Mouse (Mus musculus) limb, embryonic 12.5 days (tissue): ENCODE measurements around the gene Usp31. TPM values are rescaled to one million over a fixed set of nuclear protein-coding genes. Genes with fewer than 3 reads are reported as not detected.

Experiments
- ATAC-seq: fragments of 200-750 bp; cut with Nextera tagmentation; 2 replicates; pipeline ENCODE4 v1.8.0; 2017; ENCODE audit warnings: low read depth, moderate TSS enrichment; ENCODE audit not compliant: insufficient number of reproducible peaks, insufficient read depth, low FRiP score, low TSS enrichment
- H3K27ac ChIP-seq: fragments of 300-500 bp; sonication (generic); 2 replicates; pipeline ENCODE4 v1.5.1; 2016; ENCODE audit warnings: mild to moderate bottlenecking, moderate library complexity
- H3K27me3 ChIP-seq: fragments of 300-500 bp; sonication (generic); 2 replicates; pipeline ENCODE4 v1.6.1; 2016; ENCODE audit warnings: mild to moderate bottlenecking, moderate library complexity
- H3K36me3 ChIP-seq: fragments of 300-500 bp; sonication (generic); 2 replicates; pipeline ENCODE4 v1.6.1; 2016; ENCODE audit warnings: mild to moderate bottlenecking, moderate library complexity
- H3K4me1 ChIP-seq: fragments of 300-500 bp; sonication (generic); replicated peaks from 2 replicates; pipeline ENCODE4 v1.6.1; 2016
- H3K4me2 ChIP-seq: fragments of 300-500 bp; sonication (generic); 2 replicates; pipeline ENCODE4 v1.6.1; 2016; ENCODE audit warnings: mild to moderate bottlenecking, moderate library complexity
- H3K4me3 ChIP-seq: fragments of 300-500 bp; sonication (generic); replicated peaks from 2 replicates; pipeline ENCODE4 v1.5.1; 2016; ENCODE audit warnings: mild to moderate bottlenecking
- H3K9ac ChIP-seq: fragments of 300-500 bp; sonication (generic); replicated peaks from 2 replicates; pipeline ENCODE4 v1.6.1; 2016; ENCODE audit warnings: mild to moderate bottlenecking, moderate library complexity
- H3K9me3 ChIP-seq: fragments of 300-500 bp; sonication (generic); 2 replicates; pipeline ENCODE4 v1.6.1; 2016; ENCODE audit warnings: mild to moderate bottlenecking, moderate library complexity
- WGBS: fragments of 180-500 bp; shearing (Covaris S2); methylation state at CpG from one replicate; pipeline ENCODE4 v1.1.7; 2016; 5-methylcytosine and 5-hydroxymethylcytosine counted together
- polyA plus RNA-seq: library from polyadenylated mRNA; unstranded; fragments of >200 nt; fragmentation: Nextera tagmentation; extraction: Ambion mirVana; gene quantifications from 2 replicates; pipeline ENCODE4 v1.2.1, GENCODE M21; 2016

Gene Usp31
- polyA plus RNA-seq, 1 experiment from 2014 or later, result 2.0 TPM

- Histone ChIP-seq H3K36me3 (peaks cover 58% of the 10 kb centered on the region), H3K27ac (no peak overlapping the region), H3K9ac (no peak overlapping the region), H3K27me3 (no peaks in the 10 kb centered on the region), H3K9me3 (no peaks in the 10 kb centered on the region), H3K4me1 (no peaks in the 10 kb centered on the region), H3K4me3 (no peak overlapping the region), H3K4me2 (no peak overlapping the region)
- no peak for ATAC-seq
- 91% methylated on average over 7 of the region's 7 CpGs for WGBS
Observed at GRCm38 (mm10) chr7:121658866-121659265, 48.2 kb downstream of the Usp31 start.

DNA sequence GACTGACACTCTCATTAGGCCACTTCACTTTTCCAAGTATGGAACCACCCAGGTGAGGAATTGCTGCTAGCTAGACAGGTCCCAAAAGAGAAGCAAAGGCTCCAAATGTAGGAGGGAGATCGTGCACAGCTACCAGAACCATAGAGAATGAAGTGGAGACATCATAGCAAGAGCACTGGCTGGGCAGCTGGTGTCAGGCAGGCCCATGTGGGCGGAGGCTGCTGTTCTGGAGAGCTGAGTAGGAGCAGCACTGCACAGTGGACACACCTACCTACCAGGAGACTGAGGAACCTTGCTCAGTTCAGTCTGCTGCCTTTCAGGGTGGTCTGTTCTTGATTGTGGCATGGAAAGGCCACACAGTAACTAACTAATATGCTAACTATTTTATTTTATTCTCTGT, 52.4 kb downstream of the Usp31 start:
- Histone ChIP-seq H3K27ac (no peak overlapping the region), H3K4me2 (no peak overlapping the region), H3K27me3 (no peaks in the 10 kb centered on the region), H3K9me3 (no peaks in the 10 kb centered on the region), H3K4me1 (no peaks in the 10 kb centered on the region), H3K4me3 (no peak overlapping the region), H3K9ac (no peak overlapping the region), H3K36me3 (peaks cover 59% of the 10 kb centered on the region)
- ATAC-seq, result no peak
- WGBS, result 91% methylated on average over 2 of the region's 2 CpGs

GRCm38 (mm10) chr7:121652629-121653028, 54.4 kb downstream of the Usp31 start:
- H3K4me1 ChIP-seq, result no peaks in the 10 kb centered on the region
- no peak overlapping the region for H3K27ac ChIP-seq
- no peaks in the 10 kb centered on the region for H3K27me3 ChIP-seq
- 92% methylated on average over 2 of the region's 2 CpGs for WGBS
- H3K9me3 ChIP-seq, result no peaks in the 10 kb centered on the region
- H3K4me2 ChIP-seq, result no peak overlapping the region
- no peak overlapping the region for H3K4me3 ChIP-seq
- H3K36me3 ChIP-seq, result peaks cover 66% of the 10 kb centered on the region
- ATAC-seq, result no peak
- no peak overlapping the region for H3K9ac ChIP-seq

DNA sequence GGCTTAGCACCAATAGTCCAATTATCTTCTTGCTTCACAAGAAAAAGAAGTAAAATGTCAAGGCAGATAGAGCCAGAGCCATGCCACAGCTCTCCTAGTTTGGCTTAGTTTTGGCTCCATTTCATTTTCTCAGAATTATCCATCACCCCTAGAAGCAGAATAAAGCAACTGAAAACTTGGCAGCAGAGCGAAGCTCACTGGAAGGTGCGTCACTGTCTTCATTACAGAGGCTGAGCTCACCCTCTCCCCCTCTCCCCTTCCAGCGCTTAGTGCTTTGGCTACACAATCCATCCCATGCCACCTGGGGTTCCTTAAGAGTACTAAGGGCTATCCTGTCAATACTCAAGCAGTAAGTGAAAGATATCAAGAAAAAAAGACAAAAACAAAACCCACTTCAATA, 56.3 kb downstream of the Usp31 start:
- WGBS, result 98% methylated on average over 3 of the region's 3 CpGs
- Histone ChIP-seq H3K27ac (no peak overlapping the region), H3K4me1 (no peaks in the 10 kb centered on the region), H3K9me3 (no peaks in the 10 kb centered on the region), H3K27me3 (no peaks in the 10 kb centered on the region), H3K36me3 (peaks cover 61% of the 10 kb centered on the region), H3K4me2 (no peak overlapping the region), H3K4me3 (no peak overlapping the region), H3K9ac (no peak overlapping the region)
- no peak for ATAC-seq

- H3K9me3 ChIP-seq, result no peaks in the 10 kb centered on the region
- H3K4me2 ChIP-seq, result no peak overlapping the region
- no peak overlapping the region for H3K4me3 ChIP-seq
- H3K27me3 ChIP-seq, result no peaks in the 10 kb centered on the region
- 60% methylated on average over 12 of the region's 12 CpGs for WGBS
- no peaks in the 10 kb centered on the region for H3K4me1 ChIP-seq
- H3K9ac ChIP-seq, result no peak overlapping the region
- H3K36me3 ChIP-seq, result peaks cover 8% of the 10 kb centered on the region; the same call in 1 of the 2 replicates
- no peak overlapping the region for H3K27ac ChIP-seq
- no peak for ATAC-seq
Observed at GRCm38 (mm10) chr7:121640998-121641762, 65.9 kb downstream of the Usp31 start.

GRCm38 (mm10) chr7:121636732-121637131, 70.3 kb downstream of the Usp31 start:
- no peak overlapping the region for H3K9ac ChIP-seq
- H3K27ac ChIP-seq, result no peak overlapping the region

GRCm38 (mm10) chr7:121634236-121634635, 72.8 kb downstream of the Usp31 start:
- H3K27ac ChIP-seq, result no peak overlapping the region
- no peaks in the 10 kb centered on the region for H3K4me1 ChIP-seq
- no peak overlapping the region for H3K4me3 ChIP-seq
- no peaks in the 10 kb centered on the region for H3K36me3 ChIP-seq
- 0 out of 2 replicates have a peak, but pooled peaks cover 2% of the 10 kb centered on the region for H3K9me3 ChIP-seq
- H3K27me3 ChIP-seq, result no peaks in the 10 kb centered on the region
- H3K4me2 ChIP-seq, result no peak overlapping the region
- no peak for ATAC-seq
- 78% methylated on average over 3 of the region's 3 CpGs for WGBS
- H3K9ac ChIP-seq, result no peak overlapping the region

More at GRCm38 (mm10) chr7:121636732-121637131, 70.3 kb downstream of the Usp31 start:
- Histone ChIP-seq H3K36me3 (no peaks in the 10 kb centered on the region), H3K4me2 (no peak overlapping the region), H3K9me3 (0 out of 2 replicates have a peak, but pooled peaks cover 2% of the 10 kb centered on the region), H3K27me3 (no peaks in the 10 kb centered on the region), H3K4me3 (no peak overlapping the region), H3K4me1 (no peaks in the 10 kb centered on the region)
- 83% methylated on average over 5 of the region's 5 CpGs for WGBS
- no peak for ATAC-seq

GRCm38 (mm10) chr7:121622835-121623420, 84.1 kb downstream of the Usp31 start:
- H3K9me3 ChIP-seq, result no peaks in the 10 kb centered on the region
- H3K4me1 ChIP-seq, result no peaks in the 10 kb centered on the region
- H3K9ac ChIP-seq, result no peak overlapping the region
- no peaks in the 10 kb centered on the region for H3K27me3 ChIP-seq
- H3K36me3 ChIP-seq, result no peaks in the 10 kb centered on the region
- ATAC-seq, result no peak
- H3K4me2 ChIP-seq, result no peak overlapping the region
- 57% methylated on average over 9 of the region's 9 CpGs for WGBS
- H3K4me3 ChIP-seq, result no peak overlapping the region
- H3K27ac ChIP-seq, result no peak overlapping the region

DNA sequence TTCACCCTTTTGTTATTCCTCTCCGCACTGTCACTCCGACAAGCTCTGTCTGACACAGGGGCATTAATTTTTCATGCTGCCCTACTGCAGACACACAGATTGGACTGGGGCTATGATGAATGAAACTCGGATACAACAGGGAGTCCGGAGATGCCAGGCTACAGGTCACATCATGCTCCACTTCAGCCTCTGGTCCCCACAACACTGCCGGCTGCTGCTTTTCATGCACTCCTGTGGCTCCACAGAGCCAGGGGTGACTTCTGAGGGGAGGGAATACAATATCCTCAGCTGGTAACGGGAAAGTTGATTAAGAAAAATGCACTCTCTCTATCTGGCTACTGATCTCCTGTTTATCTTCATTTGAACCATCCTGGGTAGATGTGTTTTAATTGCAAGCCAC, 84.6 kb downstream of the Usp31 start:
- H3K4me1 ChIP-seq, result no peaks in the 10 kb centered on the region
- no peaks in the 10 kb centered on the region for H3K9me3 ChIP-seq
- no peaks in the 10 kb centered on the region for H3K27me3 ChIP-seq
- H3K36me3 ChIP-seq, result no peaks in the 10 kb centered on the region
- 75% methylated on average over 6 of the region's 6 CpGs for WGBS
- ATAC-seq, result no peak
- no peak overlapping the region for H3K4me2 ChIP-seq
- no peak overlapping the region for H3K27ac ChIP-seq
- H3K9ac ChIP-seq, result no peak overlapping the region
- H3K4me3 ChIP-seq, result no peak overlapping the region

GRCm38 (mm10) chr7:121601697-121602096, 105.4 kb downstream of the Usp31 start:
- Histone ChIP-seq H3K36me3 (no peaks in the 10 kb centered on the region), H3K4me2 (no peak overlapping the region), H3K27ac (no peak overlapping the region), H3K4me3 (no peak overlapping the region), H3K27me3 (no peaks in the 10 kb centered on the region), H3K4me1 (no peaks in the 10 kb centered on the region), H3K9me3 (no peaks in the 10 kb centered on the region), H3K9ac (no peak overlapping the region)
- WGBS, result 38% methylated on average over 4 of the region's 4 CpGs
- no peak for ATAC-seq

- no peaks in the 10 kb centered on the region for H3K4me1 ChIP-seq
- no peaks in the 10 kb centered on the region for H3K36me3 ChIP-seq
- H3K9ac ChIP-seq, result no peak overlapping the region
- H3K27me3 ChIP-seq, result no peaks in the 10 kb centered on the region
- no peaks in the 10 kb centered on the region for H3K9me3 ChIP-seq
- H3K4me2 ChIP-seq, result no peak overlapping the region
- no peak for ATAC-seq
- H3K27ac ChIP-seq, result no peak overlapping the region
- no peak overlapping the region for H3K4me3 ChIP-seq
- WGBS, result 62% methylated on average over 3 of the region's 3 CpGs
Observed at GRCm38 (mm10) chr7:121596401-121596800, 110.7 kb downstream of the Usp31 start.
